In the genomic region with DNA sequence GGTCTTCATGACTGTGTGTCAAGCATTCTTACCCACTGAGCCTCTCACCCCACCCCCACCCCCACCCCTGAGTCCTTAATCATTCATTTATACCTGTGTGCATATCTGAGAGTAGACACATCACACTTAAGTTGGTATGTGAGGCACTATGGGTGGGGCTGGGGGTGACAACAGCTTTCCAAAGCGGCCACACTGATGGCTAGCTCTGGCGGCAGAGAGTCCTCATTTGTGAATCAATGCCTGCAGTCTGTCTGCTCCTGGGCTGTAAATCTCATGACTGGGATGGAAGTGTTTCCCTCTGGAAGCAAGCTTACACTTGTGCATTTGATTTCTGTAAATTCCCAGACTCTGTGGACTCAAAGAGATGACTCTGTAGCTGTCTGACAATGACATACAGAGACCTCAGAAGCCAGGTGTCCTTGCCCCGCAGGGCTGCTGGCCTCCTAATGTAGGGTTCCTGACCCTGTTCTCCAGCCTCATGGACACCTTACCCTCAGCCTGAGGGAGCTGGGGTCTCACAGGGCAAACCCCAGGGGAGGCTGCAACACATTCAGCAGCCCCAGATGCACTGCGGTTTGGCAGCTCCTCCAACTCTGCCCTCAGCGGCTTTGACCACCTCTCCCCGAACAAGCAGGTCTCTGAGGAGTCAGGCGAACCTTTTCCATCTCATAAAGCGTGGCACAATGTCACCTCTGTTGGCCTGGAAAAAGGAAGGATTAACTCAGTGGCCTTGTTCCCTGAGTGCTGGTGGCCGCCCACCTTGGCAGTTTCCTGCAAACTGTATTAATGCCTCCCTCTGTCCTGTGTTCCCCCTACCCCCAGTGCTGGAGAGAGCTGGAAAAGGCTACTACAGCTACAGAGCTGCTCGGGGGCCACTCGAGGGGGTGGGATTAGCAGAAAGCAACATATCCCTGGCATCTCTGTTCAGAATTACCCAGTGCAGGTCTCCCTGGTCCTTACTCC, we compare ENCODE assay signal across 12 mouse cellular contexts.
DNase-seq lines count a peak whose midpoint lies in the region; ATAC-seq and TF ChIP-seq lines count a peak whose summit lies in the region.
"Had no signal": no experiment of that assay in that cellular context is flagged by ENCODE, and none has a peak within 500 bp of the region (broad histone marks: within the 10 kb centered on the region; RNA-seq: fewer than 3 reads in every experiment).

No protein-coding gene starts in this region.

- DNase-seq in midbrain, embryonic 10.5 days (ENCODE audit: low spot score), result no peak
- no peak for DNase-seq in midbrain, embryonic 14.5 days
- peak; percentile 53 for DNase-seq in brain, embryonic 14.5 days (ENCODE audit: low read depth)
- peak; percentile 33 for DNase-seq in limb, embryonic 11.5 days (ENCODE audit: low spot score)
- no peak for DNase-seq in adrenal gland, adult 2 months
- DNase-seq: gastrocnemius, postnatal 36 days; right cerebral cortex, postnatal 25 days had no signal

- no peak for TF ChIP-seq CTCF in brain, embryonic 14.5 days (IDR thresholded peaks at IDR 0.05; ENCODE audit: borderline replicate concordance, extremely low read depth, insufficient read depth, insufficient read length)

- no peak overlapping the region for H3K4me3 ChIP-seq in midbrain, embryonic 10.5 days
- H3K4me3 ChIP-seq in midbrain, embryonic 14.5 days (replicated peaks; ENCODE audit: low read depth, low read length), result no peak overlapping the region
- H3K4me3 ChIP-seq in limb, embryonic 11.5 days (ENCODE audit: low read depth, low read length), result no peak overlapping the region
- H3K4me3 ChIP-seq in neural tube, embryonic 15.5 days (replicated peaks), result no peak overlapping the region
- H3K4me3 ChIP-seq: stomach, embryonic 15.5 days had no signal

- ATAC-seq in midbrain, embryonic 14.5 days (ENCODE audit: low FRiP score, low TSS enrichment), result no peak
- ATAC-seq in limb, embryonic 11.5 days (ENCODE audit: insufficient number of reproducible peaks, low FRiP score, low TSS enrichment, low read depth), result peak; percentile 54; the same call in 1 of the 2 replicates
- 0 out of 2 replicates have a peak, but pooled peaks have one; percentile 57 for ATAC-seq in neural tube, embryonic 15.5 days (ENCODE audit: low FRiP score)
- no peak for ATAC-seq in erythroid progenitor cell, adult 5-6 weeks (replicated peaks; ENCODE audit: low FRiP score, poor library complexity, severe bottlenecking)

- peak overlapping the region; percentile 61 for H3K27ac ChIP-seq in midbrain, embryonic 10.5 days (replicated peaks)
- no peak overlapping the region for H3K27ac ChIP-seq in midbrain, embryonic 14.5 days (replicated peaks; ENCODE audit: low read depth, low read length)
- H3K27ac ChIP-seq in limb, embryonic 11.5 days (replicated peaks; ENCODE audit: low read depth, low read length), result peak overlapping the region; percentile 25; the same call in 1 of the 2 replicates
- 0 out of 2 replicates have a peak overlapping the region, but pooled peaks have one; percentile 48 for H3K27ac ChIP-seq in neural tube, embryonic 15.5 days (replicated peaks)
- H3K27ac ChIP-seq: kidney, postnatal 0 days; macrophage; stomach, embryonic 15.5 days had no signal

- 52% methylated on average over 11 of the region's 11 CpGs for WGBS in midbrain, embryonic 10.5 days
- WGBS in midbrain, embryonic 14.5 days, result 33% methylated on average over 11 of the region's 11 CpGs
- 41% methylated on average over 11 of the region's 11 CpGs for WGBS in limb, embryonic 11.5 days
- 42% methylated on average over 11 of the region's 11 CpGs for WGBS in neural tube, embryonic 15.5 days

- no peaks in the 10 kb centered on the region for H3K36me3 ChIP-seq in midbrain, embryonic 10.5 days
- no peaks in the 10 kb centered on the region for H3K36me3 ChIP-seq in midbrain, embryonic 14.5 days (ENCODE audit: control insufficient read depth, insufficient read depth, low read length)
- no peaks in the 10 kb centered on the region for H3K36me3 ChIP-seq in limb, embryonic 11.5 days (ENCODE audit: control insufficient read depth, insufficient read depth, low read length)
- no peaks in the 10 kb centered on the region for H3K36me3 ChIP-seq in neural tube, embryonic 15.5 days
- H3K36me3 ChIP-seq: stomach, embryonic 15.5 days had no signal

- H3K4me2 ChIP-seq in midbrain, embryonic 14.5 days (ENCODE audit: low read length), result no peak overlapping the region
- no peak overlapping the region for H3K4me2 ChIP-seq in limb, embryonic 11.5 days (ENCODE audit: low read depth, severe bottlenecking)
- H3K4me2 ChIP-seq in neural tube, embryonic 15.5 days, result no peak overlapping the region
- H3K4me2 ChIP-seq: stomach, embryonic 15.5 days had no signal

- peaks cover 35% of the 10 kb centered on the region for H3K4me1 ChIP-seq in midbrain, embryonic 10.5 days
- H3K4me1 ChIP-seq in midbrain, embryonic 14.5 days (ENCODE audit: control insufficient read depth, insufficient read depth, low read length), result peaks cover 7% of the 10 kb centered on the region
- H3K4me1 ChIP-seq in limb, embryonic 11.5 days (ENCODE audit: control insufficient read depth, insufficient read depth, low read length), result peaks cover 16% of the 10 kb centered on the region
- peaks cover 17% of the 10 kb centered on the region for H3K4me1 ChIP-seq in neural tube, embryonic 15.5 days
- H3K4me1 ChIP-seq: stomach, embryonic 15.5 days had no signal

- H3K9ac ChIP-seq in midbrain, embryonic 14.5 days (replicated peaks; ENCODE audit: low read length), result no peak overlapping the region
- H3K9ac ChIP-seq in limb, embryonic 11.5 days (ENCODE audit: low read length), result no peak overlapping the region; the same call in 1 of the 2 replicates
- no peak overlapping the region for H3K9ac ChIP-seq in neural tube, embryonic 15.5 days (replicated peaks)
- H3K9ac ChIP-seq: stomach, embryonic 15.5 days had no signal

- no peaks in the 10 kb centered on the region for H3K9me3 ChIP-seq in midbrain, embryonic 10.5 days (replicated peaks)
- no peaks in the 10 kb centered on the region for H3K9me3 ChIP-seq in midbrain, embryonic 14.5 days (ENCODE audit: control insufficient read depth, low read length)
- no peaks in the 10 kb centered on the region for H3K9me3 ChIP-seq in limb, embryonic 11.5 days (ENCODE audit: control insufficient read depth, low read length)
- no peaks in the 10 kb centered on the region for H3K9me3 ChIP-seq in neural tube, embryonic 15.5 days (replicated peaks)
- H3K9me3 ChIP-seq: stomach, embryonic 15.5 days had no signal

- TF ChIP-seq POLR2A in brain, embryonic 14.5 days (IDR thresholded peaks at IDR 0.05; ENCODE audit: borderline replicate concordance, extremely low read depth, insufficient read depth, insufficient read length, poor library complexity, severe bottlenecking), result no peak

- no peaks in the 10 kb centered on the region for H3K27me3 ChIP-seq in midbrain, embryonic 10.5 days (ENCODE audit: low read depth, poor library complexity, severe bottlenecking)
- H3K27me3 ChIP-seq in midbrain, embryonic 14.5 days (ENCODE audit: control insufficient read depth, insufficient read depth, low read length), result no peaks in the 10 kb centered on the region
- no peaks in the 10 kb centered on the region for H3K27me3 ChIP-seq in limb, embryonic 11.5 days (ENCODE audit: control insufficient read depth, insufficient read depth, low read length)
- H3K27me3 ChIP-seq in neural tube, embryonic 15.5 days (replicated peaks), result no peaks in the 10 kb centered on the region
- H3K27me3 ChIP-seq: stomach, embryonic 15.5 days had no signal

Comparison
In these comparisons a context has a peak if more than half of its experiments do, and no peak if none do; other contexts are left out.
1. DNase-seq: peak in brain, embryonic 14.5 days (single experiment) and limb, embryonic 11.5 days (single experiment); none in midbrain, embryonic 10.5 days (single experiment), midbrain, embryonic 14.5 days (single experiment) and adrenal gland, adult 2 months (single experiment).
2. ATAC-seq: peak in limb, embryonic 11.5 days (single experiment) and neural tube, embryonic 15.5 days (single experiment); none in midbrain, embryonic 14.5 days (single experiment) and erythroid progenitor cell, adult 5-6 weeks (single experiment).